Mouse (Mus musculus): ENCODE data around the gene Ppp6r1.

Ppp6r1 gene

GRCm38 (mm10) chr7:4657521-4658127, 1.2 kb downstream of the Ppp6r1 start:
- DNase-seq (ENCODE audit: low spot score) = no peak

DNA sequence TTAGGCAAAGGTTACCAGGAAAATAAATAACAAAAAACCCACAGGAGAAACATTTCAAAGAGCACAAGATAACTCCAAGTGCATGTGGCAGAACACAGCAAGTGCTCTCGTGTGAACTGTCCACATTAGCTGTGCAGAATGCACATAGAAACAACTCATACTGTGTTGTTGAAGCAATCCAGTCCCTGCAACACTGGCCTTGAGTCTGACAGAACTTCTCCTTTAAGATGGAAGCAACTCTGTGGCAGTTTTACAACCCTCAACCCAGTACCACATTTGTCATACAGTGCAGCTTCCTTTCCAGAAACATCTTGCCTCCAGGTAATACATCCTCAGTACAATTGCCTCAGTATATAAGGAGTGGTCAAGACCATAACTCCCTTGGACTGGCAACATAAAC, 2.0 kb downstream of the Ppp6r1 start:
- DNase-seq (ENCODE audit: low spot score) = no peak

GRCm38 (mm10) chr7:4655916-4656315, 2.9 kb downstream of the Ppp6r1 start:
- DNase-seq (ENCODE audit: low spot score) = no peak

DNA sequence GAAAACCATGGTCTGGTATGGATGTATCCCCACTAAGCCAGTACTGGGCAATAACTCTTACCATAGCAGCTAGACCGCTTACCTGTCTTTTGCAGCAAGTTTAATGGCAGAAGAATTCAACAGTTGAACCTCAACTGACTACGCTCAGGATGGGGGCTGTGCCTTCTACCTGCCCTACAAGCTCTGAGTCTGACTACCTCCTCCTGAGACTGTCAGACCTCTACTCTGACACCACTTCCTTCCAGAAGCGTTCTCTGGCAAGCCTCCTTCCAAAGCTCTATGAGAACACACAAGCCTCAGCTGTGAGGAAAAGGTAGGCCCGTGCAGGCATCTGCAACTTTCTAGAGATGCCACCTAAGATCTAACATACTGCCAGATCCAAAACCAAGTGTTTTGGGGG, 3.4 kb downstream of the Ppp6r1 start:
- no peak for DNase-seq (ENCODE audit: low spot score)

DNA sequence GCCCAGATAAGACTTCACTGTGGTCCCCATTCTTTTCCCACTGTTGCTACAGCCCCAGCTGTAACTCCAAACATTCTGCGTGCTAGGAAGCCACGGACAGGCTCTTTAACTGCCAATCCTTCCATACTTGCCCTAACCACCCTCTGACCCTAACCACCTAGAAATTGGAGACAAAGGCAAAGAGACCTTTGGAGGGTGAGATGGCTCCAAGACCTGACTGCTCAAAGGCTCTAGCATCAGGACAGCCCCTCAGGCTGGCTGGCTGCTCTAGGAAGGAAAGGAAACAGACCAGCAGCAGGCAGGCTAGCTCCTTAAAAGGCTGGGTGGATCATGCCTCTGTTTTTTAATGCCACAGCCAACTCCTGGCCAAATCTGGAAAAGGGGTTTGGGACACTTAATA, 4.6 kb downstream of the Ppp6r1 start:
- no peak for DNase-seq (ENCODE audit: low spot score)

- no peak for DNase-seq (ENCODE audit: low spot score)
These were observed 5.0 kb downstream of the Ppp6r1 start for GRCm38 (mm10) chr7:4653780-4654179.

GRCm38 (mm10) chr7:4653351-4653750, 5.5 kb downstream of the Ppp6r1 start:
- no peak for DNase-seq (ENCODE audit: low spot score)

DNA sequence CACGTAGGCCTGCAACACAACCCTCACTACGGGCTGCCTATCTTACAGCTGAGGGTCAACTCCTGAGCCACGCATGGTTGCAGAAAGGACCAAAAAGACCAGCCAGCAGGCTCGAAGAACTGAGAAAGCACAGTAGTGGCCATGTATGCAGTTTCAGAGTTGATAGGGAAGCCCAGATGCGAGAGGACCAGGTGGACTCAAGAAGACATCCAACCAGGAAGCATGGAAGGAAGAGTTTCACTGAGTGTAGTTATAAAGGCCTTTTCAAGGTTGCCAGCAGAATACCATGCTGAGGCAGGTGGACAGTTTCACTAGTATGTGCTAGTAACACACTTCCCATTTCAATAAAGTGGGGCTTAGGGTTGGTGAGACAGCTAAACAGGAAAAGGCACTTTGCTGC, 6.1 kb downstream of the Ppp6r1 start:
- no peak for DNase-seq (ENCODE audit: low spot score)

GRCm38 (mm10) chr7:4651581-4651980, 7.2 kb downstream of the Ppp6r1 start:
- DNase-seq (ENCODE audit: low spot score) = no peak

DNA sequence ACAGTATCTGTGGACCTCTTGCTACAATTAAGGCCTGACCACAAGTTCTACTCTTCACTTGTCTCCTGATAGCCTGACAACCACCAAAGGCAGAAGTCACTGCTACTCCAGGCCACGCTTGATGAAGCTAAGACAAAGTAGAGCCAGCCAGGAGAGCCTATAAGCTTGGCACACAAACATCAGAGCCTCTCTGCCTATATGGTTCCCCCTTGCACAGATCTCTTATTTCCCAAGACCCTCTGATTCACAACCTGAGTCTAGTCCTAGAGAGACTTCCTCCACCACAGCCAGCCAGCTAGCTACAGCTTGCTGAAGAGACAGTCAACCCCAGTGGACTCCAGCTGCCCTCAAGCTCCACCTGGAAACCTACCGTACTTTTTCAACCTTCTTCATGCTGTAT, 10.8 kb downstream of the Ppp6r1 start:
- DNase-seq (ENCODE audit: low spot score) = no peak

DNA sequence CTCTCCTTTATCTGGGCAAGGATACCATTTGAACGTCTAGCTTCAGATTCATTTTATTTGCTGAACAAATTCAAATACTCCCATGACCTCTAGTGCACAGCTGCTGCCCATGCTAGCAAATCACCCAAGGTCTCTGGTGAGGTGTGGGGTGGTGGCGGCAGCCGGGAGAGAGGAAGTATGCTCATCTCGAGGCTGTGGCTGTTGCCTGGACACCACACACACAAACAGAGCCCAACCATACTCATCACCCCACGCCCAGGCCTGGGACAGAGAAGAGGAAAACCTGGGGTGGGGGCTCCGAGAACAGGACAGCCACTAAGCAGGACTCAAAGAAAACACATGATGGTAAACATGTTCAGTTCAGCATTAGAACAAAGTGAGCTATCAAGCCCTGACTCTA, 11.5 kb downstream of the Ppp6r1 start:
- no peak for DNase-seq (ENCODE audit: low spot score)

DNA sequence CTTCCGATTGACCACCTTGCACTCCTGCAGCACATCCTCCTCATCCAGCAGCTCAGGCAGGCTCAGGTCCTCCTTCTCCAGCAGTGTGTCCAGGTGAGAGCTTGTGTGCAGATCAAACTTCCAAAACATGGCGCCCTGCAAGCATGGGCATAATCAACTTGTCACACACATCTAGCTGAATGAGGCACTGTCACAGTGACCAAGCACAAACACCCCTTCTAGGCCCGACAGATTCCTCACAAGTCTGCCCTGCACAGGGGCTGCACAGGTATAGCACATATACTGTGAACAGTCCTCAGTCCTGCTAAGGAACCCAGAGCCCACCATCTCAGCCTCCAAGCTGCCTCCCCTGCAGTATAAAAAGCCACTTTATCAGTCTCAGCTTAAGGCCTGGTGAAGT, 12.0 kb downstream of the Ppp6r1 start:
- no peak for DNase-seq (ENCODE audit: low spot score)

- no peak for DNase-seq (ENCODE audit: low spot score)
These were observed 15.6 kb downstream of the Ppp6r1 start for GRCm38 (mm10) chr7:4643225-4643624.

GRCm38 (mm10) chr7:4641956-4642355, 16.9 kb downstream of the Ppp6r1 start:
- DNase-seq (ENCODE audit: low spot score) = no peak

GRCm38 (mm10) chr7:4641155-4641554, 17.7 kb downstream of the Ppp6r1 start:
- DNase-seq (ENCODE audit: low spot score) = no peak

- no peak for DNase-seq (ENCODE audit: low spot score)
These were observed 22.6 kb downstream of the Ppp6r1 start for GRCm38 (mm10) chr7:4636179-4636578.

GRCm38 (mm10) chr7:4631031-4631430, 27.8 kb downstream of the Ppp6r1 start, which contains the start of gene Tmem86b:
TSS of gene Tmem86b (minus strand) at chr7:4631422.
- DNase-seq (ENCODE audit: low spot score) = no peak

DNA sequence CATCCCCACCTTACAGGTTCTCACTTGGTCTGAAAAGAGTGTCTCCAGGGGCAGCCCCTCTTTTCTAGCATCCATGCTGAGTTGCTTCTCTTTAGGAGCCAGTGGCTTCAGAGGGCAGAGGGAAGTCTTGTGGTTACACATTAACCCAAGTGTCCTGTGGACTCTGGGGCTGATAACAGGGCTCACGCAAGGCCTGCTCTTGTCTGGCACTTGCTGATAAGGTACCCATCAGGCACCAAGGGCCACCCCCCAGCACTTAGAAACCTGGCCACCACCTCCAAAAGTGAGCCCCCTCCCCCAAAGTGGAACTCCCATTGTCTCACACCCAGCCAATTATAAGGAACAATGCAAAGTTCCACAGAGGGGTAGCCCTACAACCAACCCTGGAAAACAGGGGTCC, 28.6 kb downstream of the Ppp6r1 start:
- no peak for DNase-seq (ENCODE audit: low spot score)

DNA sequence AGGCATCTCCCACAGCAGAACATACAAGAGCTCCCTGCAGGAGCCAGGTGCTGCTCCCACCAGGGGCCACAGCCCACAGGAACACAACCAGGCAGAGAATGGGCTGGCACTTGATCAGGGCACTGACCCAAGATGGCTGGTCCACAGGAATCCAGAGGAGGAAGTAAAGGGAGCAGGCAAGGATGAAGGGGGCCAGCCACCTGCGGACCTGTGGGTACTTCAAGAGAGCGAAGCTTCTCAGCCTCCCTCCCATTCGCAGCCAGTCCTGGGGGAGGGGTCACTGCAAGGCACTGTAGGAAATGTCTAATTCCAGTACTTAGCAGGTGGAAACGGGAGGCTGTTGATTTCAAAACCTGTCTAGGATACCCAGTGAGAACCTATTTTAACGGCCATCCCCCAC, 29.2 kb downstream of the Ppp6r1 start:
- DNase-seq (ENCODE audit: low spot score) = no peak

DNA sequence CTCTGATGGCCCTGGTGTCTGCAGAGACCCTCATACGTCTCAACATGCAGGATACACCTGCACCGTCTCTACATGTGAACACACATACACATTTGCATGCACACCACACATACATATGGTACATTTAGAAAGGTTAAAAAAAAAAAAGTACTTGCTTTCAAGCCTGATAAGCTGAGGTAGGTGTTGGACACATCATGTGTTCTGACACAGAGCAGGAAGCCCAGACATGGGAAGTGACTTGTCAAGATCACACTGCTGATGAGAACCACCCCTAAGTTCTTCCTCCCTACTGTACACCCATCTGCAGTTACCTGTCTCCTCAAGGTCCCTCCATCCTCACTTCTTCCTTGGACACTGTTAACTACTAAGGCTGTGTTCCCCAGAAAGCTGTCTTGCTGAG, 32.9 kb downstream of the Ppp6r1 start:
- no peak for DNase-seq (ENCODE audit: low spot score)

- DNase-seq (ENCODE audit: low spot score) = no peak
These were observed 34.5 kb downstream of the Ppp6r1 start for GRCm38 (mm10) chr7:4624343-4624742.

- DNase-seq (ENCODE audit: low spot score) = no peak
These were observed 35.2 kb downstream of the Ppp6r1 start for GRCm38 (mm10) chr7:4623544-4624189.

- DNase-seq (ENCODE audit: low spot score) = peak; percentile 19
These were observed 38.8 kb downstream of the Ppp6r1 start for GRCm38 (mm10) chr7:4619979-4620378.

- DNase-seq (ENCODE audit: low spot score) = no peak
These were observed 44.9 kb downstream of the Ppp6r1 start for GRCm38 (mm10) chr7:4613740-4614403.
